Mouse (Mus musculus) yolk sac, embryonic 10.5 days (tissue): ENCODE data around the gene Fars2.
"Not testable (repeated sequence)": the region's sequence is repeated elsewhere in the genome, so short reads cannot be mapped to it uniquely, and the experiment has no call there.

Experiments used
- DNase-seq: peaks from one replicate; pipeline ENCODE4 v3.0.0-alpha.2; 2017; ENCODE audit warnings: low spot score

Fars2 gene

GRCm38 (mm10) chr13:36140247-36141016 is 23.2 kb downstream of the Fars2 start:
- no peak for DNase-seq

- DNase-seq, result no peak
Measured at GRCm38 (mm10) chr13:36145601-36146000, 28.4 kb downstream of the Fars2 start.

- DNase-seq, result peak; percentile 50
Measured at GRCm38 (mm10) chr13:36149175-36149939, 32.1 kb downstream of the Fars2 start.

GRCm38 (mm10) chr13:36150272-36150671 is 33.1 kb downstream of the Fars2 start:
- DNase-seq, result no peak

- no peak for DNase-seq
Measured at GRCm38 (mm10) chr13:36152728-36153498, 35.7 kb downstream of the Fars2 start.

GRCm38 (mm10) chr13:36156340-36156931 is 39.2 kb downstream of the Fars2 start:
- DNase-seq, result no peak

GRCm38 (mm10) chr13:36163411-36163810 is 46.2 kb downstream of the Fars2 start:
- no peak for DNase-seq

GRCm38 (mm10) chr13:36163898-36164297 is 46.7 kb downstream of the Fars2 start:
- no peak for DNase-seq

GRCm38 (mm10) chr13:36172981-36173380 is 55.8 kb downstream of the Fars2 start:
- DNase-seq, result not testable (repeated sequence)

GRCm38 (mm10) chr13:36174101-36174500 is 56.9 kb downstream of the Fars2 start:
- no peak for DNase-seq

- DNase-seq, result no peak
Measured at GRCm38 (mm10) chr13:36174772-36175171, 57.6 kb downstream of the Fars2 start.

GRCm38 (mm10) chr13:36181231-36181630 is 64.0 kb downstream of the Fars2 start:
- DNase-seq, result no peak

- DNase-seq, result no peak
Measured at GRCm38 (mm10) chr13:36190577-36190976, 73.4 kb downstream of the Fars2 start.

GRCm38 (mm10) chr13:36193484-36194113 is 76.4 kb downstream of the Fars2 start:
- DNase-seq, result no peak

GRCm38 (mm10) chr13:36199288-36199687 is 82.1 kb downstream of the Fars2 start:
- DNase-seq, result no peak

GRCm38 (mm10) chr13:36200453-36200852 is 83.2 kb downstream of the Fars2 start:
- DNase-seq, result no peak

GRCm38 (mm10) chr13:36202496-36202895 is 85.3 kb downstream of the Fars2 start:
- DNase-seq, result no peak

- DNase-seq, result peak; percentile 20
Measured at GRCm38 (mm10) chr13:36203014-36203413, 85.8 kb downstream of the Fars2 start.

GRCm38 (mm10) chr13:36204320-36204719 is 87.1 kb downstream of the Fars2 start:
- DNase-seq, result no peak

GRCm38 (mm10) chr13:36210965-36211364 is 93.8 kb downstream of the Fars2 start:
- DNase-seq, result no peak

- DNase-seq, result no peak
Measured at GRCm38 (mm10) chr13:36214056-36214455, 96.8 kb downstream of the Fars2 start.

- DNase-seq, result no peak
Measured at GRCm38 (mm10) chr13:36216005-36216404, 98.8 kb downstream of the Fars2 start.
